Mouse (Mus musculus) intestine, embryonic 14.5 days (tissue): ENCODE measurements around the gene Mccc1. TPM values are rescaled to one million over a fixed set of nuclear protein-coding genes. Genes with fewer than 3 reads are reported as not detected.

Experiments
- ATAC-seq: fragments of 200-750 bp; cut with Nextera tagmentation; replicated peaks from 2 replicates; pipeline ENCODE4 v1.8.0; 2017; ENCODE audit warnings: low read depth, moderate number of reproducible peaks, moderate TSS enrichment, moderate library complexity; ENCODE audit not compliant: low FRiP score, low TSS enrichment
- DNase-seq: peaks from one replicate; pipeline ENCODE4 v3.0.0-alpha.2; 2018; ENCODE audit warnings: low spot score
- H3K27ac ChIP-seq: fragments of 300-500 bp; sonication (generic); 2 replicates; pipeline ENCODE4 v1.5.1; 2014; ENCODE audit warnings: low read depth, mild to moderate bottlenecking, control low read depth
- H3K27me3 ChIP-seq: fragments of 300-500 bp; sonication (generic); replicated peaks from 2 replicates; pipeline ENCODE4 v1.6.1; 2014; ENCODE audit warnings: low read length, control low read depth; ENCODE audit not compliant: control insufficient read depth, insufficient read depth
- H3K36me3 ChIP-seq: fragments of 300-500 bp; sonication (generic); 2 replicates; pipeline ENCODE4 v1.6.1; 2014; ENCODE audit warnings: low read length, control low read depth; ENCODE audit not compliant: control insufficient read depth, insufficient read depth
- H3K4me1 ChIP-seq: fragments of 300-500 bp; sonication (generic); replicated peaks from 2 replicates; pipeline ENCODE4 v1.6.1; 2014; ENCODE audit warnings: low read length, control low read depth, mixed read lengths; ENCODE audit not compliant: control insufficient read depth, insufficient read depth
- H3K4me2 ChIP-seq: fragments of 300-500 bp; sonication (generic); 2 replicates; pipeline ENCODE4 v1.6.1; 2014; ENCODE audit warnings: low read length
- H3K4me3 ChIP-seq: fragments of 300-500 bp; sonication (generic); 2 replicates; pipeline ENCODE4 v1.5.1; 2014; ENCODE audit warnings: low read depth, low read length, control low read depth, mixed read lengths
- H3K9ac ChIP-seq: fragments of 300-500 bp; sonication (generic); 2 replicates; pipeline ENCODE4 v1.6.1; 2014; ENCODE audit warnings: mild to moderate bottlenecking, low read length
- H3K9me3 ChIP-seq: fragments of 300-500 bp; sonication (generic); 2 replicates; pipeline ENCODE4 v1.6.1; 2016; ENCODE audit warnings: low read length, control low read depth; ENCODE audit not compliant: control insufficient read depth
- WGBS: fragments of 180-500 bp; shearing (Covaris S2); extraction: QIAGEN DNeasy Blood & Tissue Kit; methylation state at CpG from one replicate; pipeline ENCODE4 v1.1.7; 2014; 5-methylcytosine and 5-hydroxymethylcytosine counted together
- polyA plus RNA-seq: library from polyadenylated mRNA; unstranded; fragments of >200 nt; fragmentation: Nextera tagmentation; extraction: Ambion mirVana; gene quantifications from 2 replicates; pipeline ENCODE4 v1.2.1, GENCODE M21; 2014

The Mccc1 gene
- polyA plus RNA-seq: 29.8 and 31.3 TPM in 2 replicates

GRCm38 (mm10) chr3:36000275-36001239 is at the start of gene Mccc1:
Mccc1 (minus strand) TSS chr3:36000678.
- H3K4me1 ChIP-seq: no peaks in the 10 kb centered on the region
- peak within 1 kb of the TSS; percentile 73 for H3K9ac ChIP-seq
- DNase-seq (peak; percentile 96), ATAC-seq (peak; percentile 100)
- peak within 1 kb of the TSS; percentile 82 for H3K4me2 ChIP-seq
- H3K27ac ChIP-seq: peak within 1 kb of the TSS; percentile 86
- 0 out of 2 replicates have a peak, but pooled peaks cover 1% of the 10 kb centered on the region for H3K36me3 ChIP-seq
- peak within 1 kb of the TSS; percentile 80 for H3K4me3 ChIP-seq
- WGBS: 4% methylated on average over 39 of the region's 39 CpGs
- H3K9me3 ChIP-seq: no peaks in the 10 kb centered on the region
- H3K27me3 ChIP-seq: no peaks in the 10 kb centered on the region

- DNase-seq (no peak), ATAC-seq (no peak)
- no peaks in the 10 kb centered on the region for H3K36me3 ChIP-seq
- no peak overlapping the region for H3K9ac ChIP-seq
- no peaks in the 10 kb centered on the region for H3K27me3 ChIP-seq
- no peak overlapping the region for H3K27ac ChIP-seq
- no peaks in the 10 kb centered on the region for H3K4me1 ChIP-seq
- H3K4me3 ChIP-seq: no peak overlapping the region
- no peaks in the 10 kb centered on the region for H3K9me3 ChIP-seq
- no peak overlapping the region for H3K4me2 ChIP-seq
- WGBS: 69% methylated on average over 1 of the region's 1 CpGs
Measured at GRCm38 (mm10) chr3:36049106-36049505, 48.6 kb upstream of the Mccc1 start.

GRCm38 (mm10) chr3:36045086-36045485 is 44.6 kb upstream of the Mccc1 start:
- Histone ChIP-seq H3K27ac (no peak overlapping the region), H3K4me1 (no peaks in the 10 kb centered on the region), H3K27me3 (no peaks in the 10 kb centered on the region), H3K4me2 (no peak overlapping the region), H3K4me3 (no peak overlapping the region), H3K36me3 (no peaks in the 10 kb centered on the region), H3K9ac (no peak overlapping the region), H3K9me3 (no peaks in the 10 kb centered on the region)
- DNase-seq (no peak), ATAC-seq (no peak)
- WGBS: 75% methylated on average over 4 of the region's 4 CpGs

GRCm38 (mm10) chr3:36044520-36044919 is 44.0 kb upstream of the Mccc1 start:
- ATAC-seq: no peak
- Histone ChIP-seq H3K9me3 (no peaks in the 10 kb centered on the region), H3K4me1 (no peaks in the 10 kb centered on the region), H3K27ac (no peak overlapping the region), H3K4me3 (no peak overlapping the region), H3K36me3 (no peaks in the 10 kb centered on the region), H3K4me2 (no peak overlapping the region), H3K9ac (no peak overlapping the region), H3K27me3 (no peaks in the 10 kb centered on the region)
- no peak for DNase-seq

- no peak overlapping the region for H3K27ac ChIP-seq
- H3K27me3 ChIP-seq: no peaks in the 10 kb centered on the region
- no peak for DNase-seq
- no peak overlapping the region for H3K4me2 ChIP-seq
- no peak overlapping the region for H3K4me3 ChIP-seq
- H3K9ac ChIP-seq: no peak overlapping the region
- no peaks in the 10 kb centered on the region for H3K36me3 ChIP-seq
- no peak for ATAC-seq
- no peaks in the 10 kb centered on the region for H3K4me1 ChIP-seq
- WGBS: 52% methylated on average over 6 of the region's 6 CpGs
- no peaks in the 10 kb centered on the region for H3K9me3 ChIP-seq
Measured at GRCm38 (mm10) chr3:36031740-36032510, 31.4 kb upstream of the Mccc1 start.

- Histone ChIP-seq H3K4me2 (no peak overlapping the region), H3K4me3 (no peak overlapping the region), H3K9me3 (no peaks in the 10 kb centered on the region), H3K9ac (no peak overlapping the region), H3K27ac (no peak overlapping the region), H3K36me3 (no peaks in the 10 kb centered on the region), H3K27me3 (no peaks in the 10 kb centered on the region), H3K4me1 (no peaks in the 10 kb centered on the region)
- ATAC-seq (no peak), DNase-seq (no peak)
- WGBS: 84% methylated on average over 4 of the region's 4 CpGs
Measured at GRCm38 (mm10) chr3:36029993-36030392, 29.5 kb upstream of the Mccc1 start.

- no peak overlapping the region for H3K4me3 ChIP-seq
- WGBS: 85% methylated on average over 6 of the region's 6 CpGs
- H3K9me3 ChIP-seq: no peaks in the 10 kb centered on the region
- no peak overlapping the region for H3K27ac ChIP-seq
- DNase-seq (no peak), ATAC-seq (no peak)
- no peaks in the 10 kb centered on the region for H3K27me3 ChIP-seq
- no peaks in the 10 kb centered on the region for H3K36me3 ChIP-seq
- H3K4me1 ChIP-seq: no peaks in the 10 kb centered on the region
- H3K9ac ChIP-seq: no peak overlapping the region
- no peak overlapping the region for H3K4me2 ChIP-seq
Measured at GRCm38 (mm10) chr3:36025732-36026131, 25.3 kb upstream of the Mccc1 start.

GRCm38 (mm10) chr3:36011239-36011638 is 10.8 kb upstream of the Mccc1 start:
- 83% methylated on average over 3 of the region's 3 CpGs for WGBS
- H3K27ac ChIP-seq: no peak overlapping the region
- no peaks in the 10 kb centered on the region for H3K4me1 ChIP-seq
- ATAC-seq: no peak
- H3K4me2 ChIP-seq: no peak overlapping the region
- no peak overlapping the region for H3K4me3 ChIP-seq
- DNase-seq: no peak
- H3K36me3 ChIP-seq: no peaks in the 10 kb centered on the region
- no peaks in the 10 kb centered on the region for H3K27me3 ChIP-seq
- no peak overlapping the region for H3K9ac ChIP-seq
- H3K9me3 ChIP-seq: no peaks in the 10 kb centered on the region
